8 mouse cellular contexts compared by ENCODE assay signal in genomic region chr17:32364331-32364730, GRCm38 (mm10). TPM values are rescaled to one million over a fixed set of nuclear protein-coding genes. Genes with fewer than 3 reads are reported as not detected.
DNase-seq lines count a peak whose midpoint lies in the region; ATAC-seq and TF ChIP-seq lines count a peak whose summit lies in the region.

No protein-coding gene starts in this region.

- DNase-seq in c-Kit-positive CD71-positive TER-119-negative erythroid progenitor cells, embryonic 14.5 days (ENCODE audit: low read depth) = peak; percentile 78
- peak; percentile 93 to 95 for DNase-seq in heart, postnatal 10 days
- peak; percentile 60 for DNase-seq in large intestine, adult 2 months (ENCODE audit: low read depth, low spot score)
- peak; percentile 81 for DNase-seq in lung, adult 2 months
- DNase-seq in thymus, adult 18-20 months = peak; percentile 67 to 69

- no peaks in the 10 kb centered on the region for H3K27me3 ChIP-seq in ES-Bruce4 (ENCODE audit: control insufficient read depth, insufficient read depth, low read length, poor library complexity, severe bottlenecking)
- no peaks in the 10 kb centered on the region for H3K27me3 ChIP-seq in forebrain, embryonic 12.5 days

- H3K4me3 ChIP-seq in ES-Bruce4 (ENCODE audit: low read depth, low read length) = peak overlapping the region; percentile 77
- peak overlapping the region; percentile 91 for H3K4me3 ChIP-seq in forebrain, embryonic 12.5 days (replicated peaks)
- H3K4me3 ChIP-seq in lung, adult 2 months (replicated peaks; ENCODE audit: extremely low read depth, low read depth, low read length) = peak overlapping the region; percentile 72

- H3K9me3 ChIP-seq in ES-Bruce4 (replicated peaks; ENCODE audit: control insufficient read depth, insufficient read depth, low read length, poor library complexity, severe bottlenecking) = no peaks in the 10 kb centered on the region
- no peaks in the 10 kb centered on the region for H3K9me3 ChIP-seq in forebrain, embryonic 12.5 days

- peak overlapping the region; percentile 63 for H3K27ac ChIP-seq in ES-Bruce4 (ENCODE audit: insufficient read depth, low read length)
- H3K27ac ChIP-seq in forebrain, embryonic 12.5 days = peak overlapping the region; percentile 74

- peaks cover 39% of the 10 kb centered on the region for H3K36me3 ChIP-seq in ES-Bruce4 (ENCODE audit: control insufficient read depth, insufficient read depth, low read length, poor library complexity, severe bottlenecking)
- peaks cover 33% of the 10 kb centered on the region for H3K36me3 ChIP-seq in forebrain, embryonic 12.5 days (replicated peaks)

- TF ChIP-seq EP300 in ES-Bruce4 (IDR thresholded peaks at IDR 0.05; ENCODE audit: insufficient read depth, low read depth, low read length) = peak; percentile 18; the same call in 1 of the 2 replicates

- H3K4me2 ChIP-seq in forebrain, embryonic 12.5 days = peak overlapping the region; percentile 87

- H3K9ac ChIP-seq in ES-Bruce4 (ENCODE audit: low read depth, poor library complexity, severe bottlenecking) = peak overlapping the region; percentile 92
- peak overlapping the region; percentile 97 for H3K9ac ChIP-seq in forebrain, embryonic 12.5 days

- TF ChIP-seq CTCF in ES-Bruce4 (IDR thresholded peaks at IDR 0.05; ENCODE audit: low read depth, low read length) = no peak
- no peak for TF ChIP-seq CTCF in lung, adult 2 months (IDR thresholded peaks at IDR 0.05; ENCODE audit: insufficient read depth, low read length)

- TF ChIP-seq POLR2A in ES-Bruce4 (IDR thresholded peaks at IDR 0.05; ENCODE audit: insufficient read depth, low read length) = no peak
- no peak for TF ChIP-seq POLR2A in lung, adult 2 months (IDR thresholded peaks at IDR 0.05; ENCODE audit: borderline replicate concordance, extremely low read depth, low read depth, low read length)

- under 1% methylated on average over 46 of the region's 47 CpGs for WGBS in forebrain, embryonic 12.5 days
- under 1% methylated on average over 46 of the region's 47 CpGs for WGBS in large intestine, adult 2 months
- 1% methylated on average over 47 of the region's 47 CpGs for WGBS in lung, adult 2 months

- intact Hi-C loops in heart, postnatal 10 days (cut with DNase I) = loop anchor here (2.0 kb wide), 1 partner anchor 24 kb away; the partner anchor contains the start of gene Wiz

- H3K4me1 ChIP-seq in ES-Bruce4 (ENCODE audit: control insufficient read depth, insufficient read depth, low read length) = peaks cover 2% of the 10 kb centered on the region
- H3K4me1 ChIP-seq in forebrain, embryonic 12.5 days = peaks cover 36% of the 10 kb centered on the region
- peaks cover 7% of the 10 kb centered on the region; the same call in 1 of the 2 replicates for H3K4me1 ChIP-seq in lung, adult 2 months (ENCODE audit: control insufficient read depth, insufficient read depth, low read length)

- ATAC-seq in forebrain, embryonic 12.5 days (ENCODE audit: low FRiP score) = peak; percentile 94
- ATAC-seq in neutrophil, adult 5-6 weeks (ENCODE audit: extremely low read depth, insufficient number of reproducible peaks, low FRiP score, poor library complexity, severe bottlenecking) = peak; percentile 72

RNA-seq across cellular contexts. Expression of gene Akap8l, which starts 13.9 kb away (rescaled TPM):
- polyA plus RNA-seq in ES-Bruce4 (2011; ENCODE audit: insufficient read depth, insufficient read length, low read depth, missing spikeins) = 67.7 and 78.8 TPM in 2 replicates
- polyA plus RNA-seq in forebrain, embryonic 12.5 days (2016; fragmentation: Nextera tagmentation; extraction: Ambion mirVana) = 110 TPM in 2 replicates
- 10 to 100 TPM; 46.6 to 51.8 TPM for total RNA-seq in heart, postnatal 10 days (2021)
- 33.2 and 57.5 TPM in 2 replicates for polyA plus RNA-seq in large intestine, adult 2 months (2012; rRNA removed)
- polyA plus RNA-seq in lung, adult 2 months (2012; rRNA removed) = 137 and 149 TPM in 2 replicates
- total RNA-seq in neutrophil, adult 5-6 weeks (2017) = 275 and 277 TPM in 2 replicates

RNA-seq across cellular contexts. Expression of gene Wiz, which starts 24.9 kb away (rescaled TPM):
- 56.3 and 69.9 TPM in 2 replicates for polyA plus RNA-seq in ES-Bruce4 (2011; ENCODE audit: insufficient read depth, insufficient read length, low read depth, missing spikeins)
- 40.3 and 44.3 TPM in 2 replicates for polyA plus RNA-seq in forebrain, embryonic 12.5 days (2016; fragmentation: Nextera tagmentation; extraction: Ambion mirVana)
- total RNA-seq in heart, postnatal 10 days (2021) = 10 to 100 TPM; 29.5 to 30.7 TPM
- polyA plus RNA-seq in large intestine, adult 2 months (2012; rRNA removed) = 22.9 and 29.5 TPM in 2 replicates
- 40.0 and 42.0 TPM in 2 replicates for polyA plus RNA-seq in lung, adult 2 months (2012; rRNA removed)
- 9.1 and 12.3 TPM in 2 replicates for total RNA-seq in neutrophil, adult 5-6 weeks (2017)

RNA-seq across cellular contexts. Expression of gene Rasal3, which starts 39.1 kb away (rescaled TPM):
- 0.20 and 0.96 TPM in 2 replicates for polyA plus RNA-seq in ES-Bruce4 (2011; ENCODE audit: insufficient read depth, insufficient read length, low read depth, missing spikeins)
- polyA plus RNA-seq in forebrain, embryonic 12.5 days (2016; fragmentation: Nextera tagmentation; extraction: Ambion mirVana) = 0.41 and 0.77 TPM in 2 replicates
- total RNA-seq in heart, postnatal 10 days (2021) = 1 to 10 TPM in 1 of 2 experiments, under 1 TPM in 1; 0.55 to 1.3 TPM
- polyA plus RNA-seq in large intestine, adult 2 months (2012; rRNA removed) = 14.4 and 18.3 TPM in 2 replicates
- polyA plus RNA-seq in lung, adult 2 months (2012; rRNA removed) = 13.3 and 17.4 TPM in 2 replicates
- total RNA-seq in neutrophil, adult 5-6 weeks (2017) = 190 and 210 TPM in 2 replicates

RNA-seq across cellular contexts. Expression of gene Akap8, which starts 43.3 kb away (rescaled TPM):
- 135 and 154 TPM in 2 replicates for polyA plus RNA-seq in ES-Bruce4 (2011; ENCODE audit: insufficient read depth, insufficient read length, low read depth, missing spikeins)
- 143 and 145 TPM in 2 replicates for polyA plus RNA-seq in forebrain, embryonic 12.5 days (2016; fragmentation: Nextera tagmentation; extraction: Ambion mirVana)
- 10 to 100 TPM; 62.0 to 72.8 TPM for total RNA-seq in heart, postnatal 10 days (2021)
- polyA plus RNA-seq in large intestine, adult 2 months (2012; rRNA removed) = 22.7 and 41.3 TPM in 2 replicates
- 63.3 and 77.5 TPM in 2 replicates for polyA plus RNA-seq in lung, adult 2 months (2012; rRNA removed)
- 227 and 237 TPM in 2 replicates for total RNA-seq in neutrophil, adult 5-6 weeks (2017)

RNA-seq across cellular contexts. Expression of gene Pglyrp2, which starts 59.6 kb away (rescaled TPM):
- not detected in 2 replicates for polyA plus RNA-seq in ES-Bruce4 (2011; ENCODE audit: insufficient read depth, insufficient read length, low read depth, missing spikeins)
- not detected in 2 replicates for polyA plus RNA-seq in forebrain, embryonic 12.5 days (2016; fragmentation: Nextera tagmentation; extraction: Ambion mirVana)
- total RNA-seq in heart, postnatal 10 days (2021) = under 1 TPM in 1 of 2 experiments, not detected in 1; 0.29 TPM
- polyA plus RNA-seq in large intestine, adult 2 months (2012; rRNA removed) = 5.5 and 6.0 TPM in 2 replicates
- polyA plus RNA-seq in lung, adult 2 months (2012; rRNA removed) = 3.6 and 3.9 TPM in 2 replicates
- total RNA-seq in neutrophil, adult 5-6 weeks (2017) = 8.3 and 8.8 TPM in 2 replicates

Comparison
In these comparisons a context has a peak if more than half of its experiments do, and no peak if none do; other contexts are left out.
1. Peak in every context shown above with its lines: DNase-seq, ATAC-seq, H3K4me3 ChIP-seq and H3K27ac ChIP-seq.